10 mouse cellular contexts compared by ENCODE assay signal in genomic region chr17:25567261-25567660, GRCm38 (mm10). TPM values are rescaled to one million over a fixed set of nuclear protein-coding genes. Genes with fewer than 3 reads are reported as not detected.
A peak's percentile ranks its signal among the peaks of the same experiment; 100 is the strongest.
DNase-seq lines count a peak whose midpoint lies in the region; ATAC-seq and TF ChIP-seq lines count a peak whose summit lies in the region.
"Had no signal": no experiment of that assay in that cellular context is flagged by ENCODE, and none has a peak within 500 bp of the region (broad histone marks: within the 10 kb centered on the region; RNA-seq: fewer than 3 reads in every experiment).

No protein-coding gene starts in this region.

- TF ChIP-seq POLR2A in cortical plate, adult 2 months (IDR thresholded peaks at IDR 0.05; ENCODE audit: extremely low read depth, insufficient read depth, low read length), result no peak

- peaks cover 11% of the 10 kb centered on the region; the same call in 1 of the 2 replicates for H3K36me3 ChIP-seq in hindbrain, embryonic 10.5 days
- peaks cover 8% of the 10 kb centered on the region; the same call in 1 of the 2 replicates for H3K36me3 ChIP-seq in limb, embryonic 15.5 days
- H3K36me3 ChIP-seq: liver, embryonic 13.5 days had no signal

- no peak for ATAC-seq in limb, embryonic 15.5 days (ENCODE audit: insufficient number of reproducible peaks, low FRiP score, low TSS enrichment, low read depth)

- H3K4me2 ChIP-seq in limb, embryonic 15.5 days, result peak overlapping the region; percentile 33
- H3K4me2 ChIP-seq: liver, embryonic 13.5 days had no signal

- H3K4me3 ChIP-seq in cortical plate, adult 2 months (ENCODE audit: insufficient read depth, low read length), result peak overlapping the region; percentile 69
- peak overlapping the region; percentile 69 for H3K4me3 ChIP-seq in hindbrain, embryonic 10.5 days
- H3K4me3 ChIP-seq in limb, embryonic 15.5 days, result peak overlapping the region; percentile 53; the same call in 1 of the 2 replicates
- H3K4me3 ChIP-seq: liver, embryonic 13.5 days had no signal

- peaks cover 62% of the 10 kb centered on the region for H3K27me3 ChIP-seq in hindbrain, embryonic 10.5 days (ENCODE audit: insufficient read depth, poor library complexity, severe bottlenecking)
- peaks cover 38% of the 10 kb centered on the region for H3K27me3 ChIP-seq in limb, embryonic 15.5 days

- WGBS in hindbrain, embryonic 10.5 days, result 75% methylated on average over 13 of the region's 13 CpGs
- WGBS in limb, embryonic 15.5 days, result 77% methylated on average over 13 of the region's 13 CpGs

- no peaks in the 10 kb centered on the region for H3K9me3 ChIP-seq in hindbrain, embryonic 10.5 days
- no peaks in the 10 kb centered on the region for H3K9me3 ChIP-seq in limb, embryonic 15.5 days
- H3K9me3 ChIP-seq: liver, embryonic 13.5 days had no signal

- H3K9ac ChIP-seq in limb, embryonic 15.5 days, result no peak overlapping the region
- H3K9ac ChIP-seq: liver, embryonic 13.5 days had no signal

- peaks cover 4% of the 10 kb centered on the region; the same call in 1 of the 2 replicates for H3K4me1 ChIP-seq in cortical plate, adult 2 months (ENCODE audit: control insufficient read depth, insufficient read depth, low read length)
- H3K4me1 ChIP-seq in hindbrain, embryonic 10.5 days (replicated peaks), result peaks cover 92% of the 10 kb centered on the region
- H3K4me1 ChIP-seq in limb, embryonic 15.5 days, result peaks cover 58% of the 10 kb centered on the region

- H3K27ac ChIP-seq in cortical plate, adult 2 months (ENCODE audit: insufficient read depth, low read length), result peak overlapping the region; percentile 70
- H3K27ac ChIP-seq in hindbrain, embryonic 10.5 days, result peak overlapping the region; percentile 69
- peak overlapping the region; percentile 67 for H3K27ac ChIP-seq in limb, embryonic 15.5 days
- H3K27ac ChIP-seq: liver, embryonic 13.5 days had no signal

- TF ChIP-seq CTCF in cortical plate, adult 2 months (IDR thresholded peaks at IDR 0.05; ENCODE audit: extremely low read depth, insufficient read depth, low read length), result no peak

- peak; percentile 49 for DNase-seq in layer of hippocampus, adult 9-11 months
- no peak for DNase-seq in layer of hippocampus, adult 9-10 months (ENCODE audit: low spot score)
- DNase-seq in hindbrain, embryonic 10.5 days (ENCODE audit: low spot score), result no peak
- DNase-seq in liver, result no peak
- DNase-seq in thymus, adult 18-20 months, result no peak
- DNase-seq in spleen, postnatal 14 days (ENCODE audit: low spot score in 2 of 2), result no peak
- DNase-seq: kidney, adult 11 months had no signal

RNA-seq across cellular contexts. Expression of gene Sox8, which starts 3.2 kb away (rescaled TPM):
- polyA plus RNA-seq in cortical plate, adult 2 months (2012; rRNA removed), result 42.5 and 51.6 TPM in 2 replicates
- polyA plus RNA-seq in hindbrain, embryonic 10.5 days (2016; fragmentation: Nextera tagmentation; extraction: Ambion mirVana), result 9.1 and 10.7 TPM in 2 replicates
- polyA plus RNA-seq in limb, embryonic 15.5 days (2015; fragmentation: Nextera tagmentation; extraction: Ambion mirVana), result 10.9 and 14.7 TPM in 2 replicates

RNA-seq across cellular contexts. Expression of gene Lmf1, which starts 11.6 kb away (rescaled TPM):
- polyA plus RNA-seq in cortical plate, adult 2 months (2012; rRNA removed), result 17.2 and 17.9 TPM in 2 replicates
- polyA plus RNA-seq in hindbrain, embryonic 10.5 days (2016; fragmentation: Nextera tagmentation; extraction: Ambion mirVana), result 27.3 and 29.4 TPM in 2 replicates
- polyA plus RNA-seq in limb, embryonic 15.5 days (2015; fragmentation: Nextera tagmentation; extraction: Ambion mirVana), result 28.8 and 30.5 TPM in 2 replicates
